Comparison of ENCODE assay signal across 22 mouse cellular contexts in the genomic region with DNA sequence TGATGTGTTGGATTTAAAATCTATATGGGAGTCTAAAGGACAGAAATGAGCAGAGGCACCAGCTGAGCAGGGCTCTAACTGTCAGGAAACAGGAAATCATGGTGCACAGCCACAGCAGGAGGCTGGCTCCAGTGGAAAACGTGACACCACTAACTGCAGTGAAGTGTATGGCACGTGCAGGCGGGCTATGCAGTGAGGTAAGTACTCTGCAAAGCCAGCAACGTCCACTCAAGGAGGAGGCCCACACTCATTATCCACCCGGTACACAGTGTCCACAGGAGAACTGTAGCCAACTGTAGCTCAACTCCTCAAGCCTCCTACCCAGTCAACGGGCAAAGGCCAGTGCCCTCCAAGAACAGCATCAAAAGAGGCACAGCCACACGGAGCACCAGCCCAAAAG. TPM values are rescaled to one million over a fixed set of nuclear protein-coding genes. Genes with fewer than 3 reads are reported as not detected.
DNase-seq lines count a peak whose midpoint lies in the region; ATAC-seq lines count a peak whose summit lies in the region.
"Had no signal": no experiment of that assay in that cellular context is flagged by ENCODE, and none has a peak within 500 bp of the region (broad histone marks: within the 10 kb centered on the region; RNA-seq: fewer than 3 reads in every experiment).

No protein-coding gene starts in this region.

- peak; percentile 17 for DNase-seq in lung, postnatal 36 days
- no peak for DNase-seq in lung, postnatal 14 days
- peak; percentile 20 to 42 for DNase-seq in thymus, postnatal 36 days
- DNase-seq in right cerebral cortex, adult 18-20 months = no peak
- no peak for DNase-seq in kidney, postnatal 10 days
- DNase-seq: adrenal gland, postnatal 10 days; cerebellum, adult 9-10 months; kidney, adult 9 months; kidney, postnatal 4 days; liver, embryonic 13.5 days; lung, postnatal 4 days; right cerebral cortex, postnatal 14 days had no signal

- ATAC-seq in granulocyte monocyte progenitor cell, adult 5-6 weeks (replicated peaks; ENCODE audit: poor library complexity, severe bottlenecking) = peak; percentile 36; the same call in 1 of the 2 replicates
- ATAC-seq in megakaryocyte progenitor cell, adult 5-6 weeks (replicated peaks; ENCODE audit: poor library complexity) = peak; percentile 66
- ATAC-seq: activated CD4-positive, CD25-positive, alpha-beta regulatory T cell, adult 4 months; forebrain, embryonic 16.5 days; midbrain, embryonic 16.5 days had no signal

RNA-seq across cellular contexts. Expression of a gene that starts 34.9 kb away (rescaled TPM):
- total RNA-seq in granulocyte monocyte progenitor cell, adult 5-6 weeks (2014; fragmentation: Nextera tagmentation) = 9.0 and 9.6 TPM in 2 replicates
- total RNA-seq in granulocyte monocyte progenitor cell, adult 5-6 weeks (2017) = 5.5 and 5.9 TPM in 2 replicates
- total RNA-seq in megakaryocyte progenitor cell, adult 5-6 weeks (2015) = 9.9 and 10.2 TPM in 2 replicates
- 6.8 and 7.3 TPM in 2 replicates for total RNA-seq in megakaryocyte progenitor cell, adult 5-6 weeks (2017)

RNA-seq across cellular contexts. Expression of a gene that starts 46.5 kb away (rescaled TPM):
- total RNA-seq in granulocyte monocyte progenitor cell, adult 5-6 weeks (2014; fragmentation: Nextera tagmentation) = not detected in 2 replicates
- total RNA-seq in granulocyte monocyte progenitor cell, adult 5-6 weeks (2017) = not detected in 2 replicates
- total RNA-seq in megakaryocyte progenitor cell, adult 5-6 weeks (2015) = 0.88 TPM in 1 of 2 replicates, not detected in the other
- total RNA-seq in megakaryocyte progenitor cell, adult 5-6 weeks (2017) = not detected in 2 replicates
- total RNA-seq: adrenal gland, postnatal 10 days; G1E; gastrocnemius, postnatal 4 days; heart, postnatal 25 days; layer of hippocampus, postnatal 10 days; left cerebral cortex, adult 8-10 months had no signal

Comparison
In these comparisons a context has a peak if more than half of its experiments do, and no peak if none do; other contexts are left out.
1. DNase-seq: peak in lung, postnatal 36 days (single experiment) and thymus, postnatal 36 days (2 of 2); none in lung, postnatal 14 days (single experiment), right cerebral cortex, adult 18-20 months (single experiment) and kidney, postnatal 10 days (single experiment).